Mouse (Mus musculus): ENCODE results near the gene Scn4a. TPM values are rescaled to one million over a fixed set of nuclear protein-coding genes. Genes with fewer than 3 reads are reported as not detected.
"Not testable (repeated sequence)": the region's sequence is repeated elsewhere in the genome, so short reads cannot be mapped to it uniquely, and the experiment has no call there.

Scn4a gene
- 10 to 100 TPM; 81.7 to 86.7 TPM for total RNA-seq (2021)
- long read RNA-seq, experiment 1, partial matches to known transcripts, result 4 of 19 reads
- long read RNA-seq, experiment 1, other reads (novel, unspliced or antisense), result 15 of 19 reads
- long read RNA-seq, experiment 2, partial matches to known transcripts, result 11 of 39 reads
- long read RNA-seq, experiment 2, other reads (novel, unspliced or antisense), result 28 of 39 reads

DNA sequence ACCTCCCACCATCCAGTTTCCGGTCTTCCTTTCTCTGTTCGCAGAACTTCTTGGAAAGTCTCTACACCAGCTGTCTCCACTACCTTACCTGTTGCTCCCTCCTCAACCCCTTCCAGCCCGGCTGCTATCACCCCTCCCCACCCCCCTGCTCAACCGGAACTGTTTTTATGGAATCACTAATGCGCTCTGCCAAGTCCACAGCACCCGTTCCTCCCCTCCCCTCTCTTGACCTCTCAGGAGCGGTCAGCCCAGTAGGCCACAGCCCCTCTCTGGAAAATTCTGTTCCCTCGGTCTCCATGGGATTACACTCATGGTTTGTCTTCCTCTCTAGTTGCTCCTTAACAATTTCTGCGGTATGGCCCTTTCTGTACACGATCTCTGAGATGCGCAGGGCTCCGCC, at the start of gene Scn4a:
Gene Scn4a, minus strand, starts transcription at position 101 of the 400 bp plus-strand sequence.
- DNase-seq (ENCODE audit: low spot score in 2 of 2), result no peak

DNA sequence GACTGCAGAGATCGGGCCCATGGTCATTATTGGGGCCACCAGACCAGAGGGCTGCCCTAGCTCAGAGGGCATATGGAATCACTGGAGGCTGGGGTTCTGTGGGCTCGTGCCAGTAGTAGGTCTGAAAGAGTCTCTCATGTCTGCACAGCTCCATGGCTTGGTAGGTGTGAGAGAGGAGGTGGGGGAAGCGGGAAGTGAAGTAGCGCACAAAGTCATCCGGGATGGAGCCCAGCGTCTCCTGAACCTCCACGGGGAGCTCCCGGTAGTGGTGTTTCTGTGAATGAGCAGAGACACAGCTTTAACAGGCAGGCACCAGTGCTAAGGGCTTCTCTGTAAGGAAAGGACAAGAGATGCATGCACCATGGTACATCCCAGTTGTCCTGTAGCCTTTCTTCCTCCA, 45.4 kb upstream of the Scn4a start:
- DNase-seq (ENCODE audit: low spot score in 2 of 2), result no peak

- no peak for DNase-seq (ENCODE audit: low spot score in 2 of 2)
Observed at GRCm38 (mm10) chr11:106397656-106398055, 44.6 kb upstream of the Scn4a start.

- not testable (repeated sequence) for DNase-seq (ENCODE audit: low spot score in 2 of 2)
Observed at GRCm38 (mm10) chr11:106394055-106394454, 41.0 kb upstream of the Scn4a start.

DNA sequence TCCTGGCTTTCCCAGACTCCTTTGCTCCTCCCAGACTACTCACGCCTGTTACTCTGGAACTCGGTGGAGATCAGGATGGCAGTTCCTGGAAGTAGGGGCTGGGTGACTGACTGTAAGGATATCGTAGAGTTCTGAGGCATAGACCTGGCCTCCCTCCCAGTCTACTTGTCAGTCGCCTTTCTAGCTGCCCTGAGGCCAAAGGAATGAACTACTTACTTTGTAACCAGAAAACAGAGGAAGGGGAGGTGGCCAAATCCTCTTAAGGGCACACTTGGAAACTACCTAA, 40.2 kb upstream of the Scn4a start:
- DNase-seq (ENCODE audit: low spot score in 2 of 2), result no peak

DNA sequence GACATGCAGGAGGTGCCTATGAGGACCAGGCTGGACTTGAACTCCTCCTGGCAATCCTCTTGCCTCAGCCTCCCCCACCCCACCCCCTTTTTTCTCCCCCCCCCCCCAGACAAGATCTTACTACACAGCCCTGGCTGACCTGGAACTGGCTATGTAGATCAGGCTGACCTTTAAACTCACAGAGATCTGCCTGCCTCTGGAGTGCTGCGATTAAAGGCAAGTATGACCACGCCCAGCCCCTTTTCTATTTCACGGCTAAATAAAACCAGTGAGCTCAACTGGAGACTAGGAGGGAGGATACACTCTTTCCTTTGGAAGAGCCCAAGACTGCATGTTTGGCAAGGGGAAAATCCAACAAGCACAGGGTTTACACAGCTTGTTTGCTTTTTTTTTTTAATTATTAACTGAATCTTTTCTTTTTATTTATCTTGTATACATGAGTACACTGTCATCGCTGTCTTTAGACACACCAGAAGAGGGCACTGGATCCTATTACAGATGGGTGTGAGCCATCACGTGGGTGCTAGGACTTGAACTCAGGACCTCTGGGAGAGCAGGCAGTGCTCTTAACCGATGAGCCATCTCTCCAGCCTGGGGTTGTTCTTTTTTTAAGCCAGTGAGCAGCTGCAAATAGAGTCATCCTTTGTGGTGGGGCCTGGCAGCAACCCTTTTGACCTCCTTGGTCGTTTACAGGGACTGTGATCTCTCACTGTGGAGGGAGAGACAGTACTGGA, 39.7 kb upstream of the Scn4a start:
- DNase-seq (ENCODE audit: low spot score in 2 of 2), result no peak

DNA sequence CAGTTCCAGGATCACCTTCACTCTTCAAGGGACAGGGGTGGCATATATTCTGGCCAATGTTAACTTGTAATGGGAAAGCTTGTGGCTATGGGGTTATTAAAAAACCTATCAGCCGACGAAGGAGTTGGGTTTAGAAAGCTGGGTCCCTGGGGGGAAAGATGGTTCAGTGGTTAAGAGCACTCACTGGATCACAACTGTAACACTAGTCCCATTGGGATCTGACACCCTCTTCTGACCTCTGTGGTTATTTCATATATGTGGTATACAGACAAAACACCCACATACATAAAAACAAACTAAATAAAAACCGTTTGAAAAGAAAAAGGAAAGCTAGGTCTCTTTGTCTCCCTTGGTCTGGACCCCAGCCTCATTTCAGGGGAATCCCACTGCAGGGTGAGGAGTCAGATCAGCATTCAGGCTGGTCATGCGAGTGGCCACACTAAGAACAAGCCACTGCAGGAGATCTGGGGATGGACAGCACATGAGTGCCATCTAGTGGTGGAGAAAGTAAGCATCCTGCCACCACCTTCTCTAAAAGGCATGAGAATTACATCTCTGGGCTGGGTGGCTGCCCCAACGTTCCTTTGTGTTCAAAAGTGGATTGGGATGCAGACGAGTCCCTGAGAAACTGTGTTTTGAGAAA, 38.6 kb upstream of the Scn4a start:
- DNase-seq (ENCODE audit: low spot score in 2 of 2), result peak in 1 of 2 experiments; percentile 71

DNA sequence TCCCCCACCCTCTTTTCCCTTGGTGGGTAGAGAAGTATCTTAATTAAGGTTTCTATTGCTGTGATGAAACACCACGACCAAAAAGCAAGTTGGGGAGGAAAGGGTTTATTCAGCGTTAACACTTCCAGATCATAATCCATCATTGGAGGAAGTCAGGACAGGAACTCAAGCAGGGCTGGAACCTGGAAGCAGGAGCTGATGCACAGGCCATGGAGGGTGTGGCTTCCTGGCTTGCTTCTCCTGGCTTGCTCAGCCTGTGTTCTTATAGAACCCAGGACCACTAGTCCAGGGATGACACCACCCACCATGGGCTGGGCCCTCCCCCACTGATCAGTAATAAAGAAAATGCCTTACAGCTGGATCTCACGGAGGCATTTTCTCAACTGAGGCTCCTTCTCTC, 37.7 kb upstream of the Scn4a start:
- DNase-seq (ENCODE audit: low spot score in 2 of 2), result no peak

- no peak for DNase-seq (ENCODE audit: low spot score in 2 of 2)
Observed at GRCm38 (mm10) chr11:106389611-106390010, 36.5 kb upstream of the Scn4a start.

DNA sequence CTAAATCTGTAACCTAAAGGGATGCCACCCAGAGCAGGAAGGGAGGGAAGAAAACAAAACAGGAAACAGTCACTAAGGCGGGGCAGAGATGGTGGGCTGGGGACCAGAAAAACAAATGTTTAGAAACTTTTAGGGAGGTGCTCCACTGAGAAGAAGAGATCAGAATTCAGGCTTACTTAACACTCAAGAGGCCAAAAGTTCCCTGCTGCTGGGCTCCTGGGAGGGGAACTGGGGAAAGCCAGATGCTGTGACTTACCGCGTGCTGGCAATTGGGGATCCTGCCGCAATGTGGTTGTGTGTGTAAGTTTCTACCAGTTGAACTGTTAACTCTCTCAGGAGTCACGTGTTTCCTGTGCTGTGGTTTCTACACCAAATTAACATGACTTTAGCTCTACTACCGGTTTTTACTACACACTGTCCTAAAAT, 34.7 kb upstream of the Scn4a start, which contains the start of gene Icam2:
Gene Icam2, minus strand, starts transcription at position 285 of the 426 bp plus-strand sequence.
- DNase-seq (ENCODE audit: low spot score in 2 of 2), result no peak

DNA sequence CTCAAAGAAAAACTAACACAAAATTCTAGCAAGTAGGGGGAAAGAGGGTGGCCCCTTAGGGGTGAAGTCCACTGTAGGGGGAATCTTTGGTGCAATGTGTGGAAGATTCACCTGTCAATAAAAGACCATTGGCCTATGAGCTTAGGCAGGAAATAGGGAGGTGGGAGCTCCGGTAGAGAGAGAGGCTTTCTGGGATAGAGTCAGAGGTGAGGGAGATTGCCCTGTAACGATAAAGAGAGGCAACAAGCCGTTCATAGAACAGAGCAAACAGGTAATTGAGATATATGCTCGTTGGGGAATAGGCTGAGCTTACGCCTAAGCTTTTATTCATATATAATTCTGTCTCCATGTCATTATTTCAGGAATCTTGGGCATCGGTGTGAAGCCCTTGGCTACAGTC, 33.9 kb upstream of the Scn4a start:
- DNase-seq (ENCODE audit: low spot score in 2 of 2), result no peak

GRCm38 (mm10) chr11:106386409-106386808, 33.3 kb upstream of the Scn4a start:
- DNase-seq (ENCODE audit: low spot score in 2 of 2), result no peak

DNA sequence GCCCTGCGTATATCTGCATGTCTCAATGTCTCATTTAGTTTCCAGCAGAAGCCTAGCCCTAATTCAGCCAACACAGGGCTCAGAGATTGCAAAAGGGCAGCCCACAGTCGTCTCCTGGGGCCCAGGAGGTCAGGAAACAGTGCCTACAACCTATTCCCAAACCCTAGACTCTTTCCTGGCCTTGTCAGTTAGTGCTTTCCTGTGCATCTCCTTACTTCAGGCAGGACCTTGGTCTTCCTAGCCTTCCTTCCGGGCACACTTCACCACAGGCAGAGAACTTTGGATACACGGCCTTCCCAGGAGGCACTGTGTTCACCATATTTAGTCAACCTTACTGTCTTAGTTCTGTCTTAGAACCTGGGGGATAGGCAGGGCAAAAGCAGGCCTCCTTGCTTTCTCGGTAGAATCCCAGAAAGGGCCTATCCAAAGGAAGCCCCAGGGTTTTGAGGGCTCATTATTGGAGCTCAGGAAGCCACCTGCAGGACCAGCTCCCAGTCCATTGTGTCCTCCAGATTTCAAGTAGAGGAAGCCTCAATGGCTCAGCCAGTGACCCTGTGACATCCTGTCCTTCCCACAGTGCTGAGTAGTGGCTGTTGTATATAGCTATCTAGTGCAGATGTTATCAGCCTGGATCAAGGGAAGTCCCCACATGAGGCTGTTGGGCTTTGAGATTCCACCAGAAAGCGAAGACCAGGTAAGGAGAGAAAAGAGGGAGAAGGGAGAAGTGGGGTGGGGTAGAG, 30.1 kb upstream of the Scn4a start:
- DNase-seq (ENCODE audit: low spot score in 2 of 2), result no peak

DNA sequence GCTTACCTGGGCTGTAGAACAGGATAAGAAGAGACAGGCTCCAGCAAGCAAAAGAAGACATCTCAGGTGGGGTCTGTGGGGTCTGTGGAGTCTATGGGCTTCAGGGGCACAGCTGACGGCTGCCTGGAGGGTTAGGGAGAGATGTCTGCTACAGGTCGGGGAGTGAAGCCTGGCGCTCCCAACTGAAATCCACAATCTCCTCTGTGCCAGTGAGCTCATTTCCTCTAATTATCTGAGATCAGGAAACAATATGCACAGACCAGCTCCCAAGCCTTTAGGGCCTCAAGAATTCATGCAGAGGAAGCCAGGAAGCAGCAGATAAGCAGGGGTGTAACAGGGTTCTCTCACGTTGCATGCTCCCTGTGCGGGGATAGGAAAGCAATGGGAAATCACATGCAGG, 29.3 kb upstream of the Scn4a start:
- no peak for DNase-seq (ENCODE audit: low spot score in 2 of 2)

GRCm38 (mm10) chr11:106381883-106382282, 28.8 kb upstream of the Scn4a start:
- DNase-seq (ENCODE audit: low spot score in 2 of 2), result no peak

- no peak for DNase-seq (ENCODE audit: low spot score in 2 of 2)
Observed at GRCm38 (mm10) chr11:106381011-106381410, 27.9 kb upstream of the Scn4a start.

DNA sequence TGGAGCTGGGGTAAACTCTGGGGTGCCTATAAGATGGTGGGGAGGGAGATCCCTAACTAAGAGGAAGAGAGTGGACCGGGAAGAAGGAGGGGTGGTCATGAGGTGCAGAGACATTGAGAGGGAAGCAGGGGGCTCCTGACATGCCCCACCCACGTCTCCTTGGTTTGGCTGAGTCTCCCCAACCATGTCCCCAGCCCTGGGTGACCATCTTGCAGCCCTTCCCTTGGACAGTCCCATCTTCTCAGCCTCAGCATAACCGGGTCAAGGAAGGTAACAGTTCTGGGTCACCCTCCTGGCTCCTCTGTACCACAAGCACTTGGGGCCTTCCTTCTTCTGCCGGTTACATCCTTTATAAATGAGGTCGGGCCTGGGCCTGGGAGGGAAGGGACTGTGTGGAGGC, 21.9 kb upstream of the Scn4a start:
- no peak for DNase-seq (ENCODE audit: low spot score in 2 of 2)

GRCm38 (mm10) chr11:106374559-106374958, 21.5 kb upstream of the Scn4a start:
- DNase-seq (ENCODE audit: low spot score in 2 of 2), result no peak

DNA sequence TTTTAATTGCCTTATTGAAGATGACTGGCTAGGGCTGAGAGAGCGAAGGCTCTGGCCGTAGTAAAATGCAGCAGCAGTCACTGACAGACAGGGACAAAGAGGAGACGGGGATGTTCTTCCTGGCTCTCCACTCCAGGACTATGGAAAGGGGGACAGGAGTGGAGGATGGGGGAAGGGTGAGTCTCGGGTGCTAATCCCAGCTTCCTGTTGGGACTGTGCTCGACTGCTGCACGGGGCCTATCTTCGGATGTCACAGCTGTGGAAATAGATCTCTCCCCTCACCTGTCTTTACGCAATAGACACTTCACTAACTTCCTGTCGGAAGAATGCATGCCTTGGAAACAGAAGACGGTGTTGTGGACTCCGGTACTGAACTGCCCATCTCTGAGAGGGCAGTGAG, 20.9 kb upstream of the Scn4a start:
- no peak for DNase-seq (ENCODE audit: low spot score in 2 of 2)

DNA sequence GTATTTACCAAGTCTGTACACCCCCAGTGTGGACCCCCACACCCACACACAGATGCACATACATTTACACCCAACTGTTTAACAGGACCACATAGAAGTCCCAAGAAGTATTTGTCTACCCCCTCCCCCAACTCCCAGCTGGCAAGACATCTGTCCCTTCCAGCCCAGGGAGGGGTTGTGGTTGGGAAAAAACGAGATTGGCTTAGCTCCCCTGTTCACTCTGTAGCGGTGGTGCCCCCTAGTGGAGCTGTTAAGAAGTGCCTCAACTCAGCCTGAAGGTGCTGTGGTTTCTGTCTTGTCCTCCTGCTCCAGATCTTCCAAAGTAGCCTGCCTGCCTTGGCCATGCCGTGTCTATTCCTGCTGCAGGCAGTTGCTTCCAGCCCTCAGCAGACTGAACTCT, 13.2 kb upstream of the Scn4a start:
- DNase-seq (ENCODE audit: low spot score in 2 of 2), result peak; percentile 67 to 85

GRCm38 (mm10) chr11:106365366-106365765, 12.3 kb upstream of the Scn4a start, which contains the start of gene Prr29:
TSS of gene Prr29 (plus strand) at chr11:106365472.
- DNase-seq (ENCODE audit: low spot score in 2 of 2), result peak in 1 of 2 experiments; percentile 24

GRCm38 (mm10) chr11:106364712-106365111, 11.6 kb upstream of the Scn4a start:
- peak; percentile 31 to 36 for DNase-seq (ENCODE audit: low spot score in 2 of 2)

Data from gastrocnemius, postnatal 4 days (tissue).